Mouse (Mus musculus) embryonic facial prominence, embryonic 11.5 days (tissue): ENCODE measurements around the gene Angptl6. TPM values are rescaled to one million over a fixed set of nuclear protein-coding genes. Genes with fewer than 3 reads are reported as not detected.

Source experiments
- ATAC-seq: fragments of 200-750 bp; cut with Nextera tagmentation; replicated peaks from 2 replicates; pipeline ENCODE4 v1.8.0; 2017; ENCODE audit warnings: low read depth; ENCODE audit not compliant: insufficient number of reproducible peaks, low FRiP score, low TSS enrichment
- DNase-seq: peaks from one replicate; pipeline ENCODE4 v3.0.0-alpha.2; 2015; ENCODE audit warnings: low spot score
- H3K27ac ChIP-seq: fragments of 300-500 bp; sonication (generic); replicated peaks from 2 replicates; pipeline ENCODE4 v1.5.1; 2014; ENCODE audit warnings: mild to moderate bottlenecking, low read depth, low read length, control low read depth
- H3K27me3 ChIP-seq: fragments of 300-500 bp; sonication (generic); 2 replicates; pipeline ENCODE4 v1.6.1; 2014; ENCODE audit warnings: mild to moderate bottlenecking, low read length, moderate library complexity, mixed read lengths; ENCODE audit not compliant: control insufficient read depth, insufficient read depth
- H3K36me3 ChIP-seq: fragments of 300-500 bp; sonication (generic); replicated peaks from 2 replicates; pipeline ENCODE4 v1.6.1; 2014; ENCODE audit warnings: low read depth, mild to moderate bottlenecking, low read length, moderate library complexity, mixed read lengths; ENCODE audit not compliant: control insufficient read depth, insufficient read depth
- H3K4me1 ChIP-seq: fragments of 300-500 bp; sonication (generic); 2 replicates; pipeline ENCODE4 v1.6.1; 2014; ENCODE audit warnings: low read length, mixed read lengths; ENCODE audit not compliant: control insufficient read depth, insufficient read depth
- H3K4me2 ChIP-seq: fragments of 300-500 bp; sonication (generic); 2 replicates; pipeline ENCODE4 v1.6.1; 2014; ENCODE audit warnings: low read depth, mild to moderate bottlenecking, control low read depth, low read length, moderate library complexity
- H3K4me3 ChIP-seq: fragments of 300-500 bp; sonication (generic); 2 replicates; pipeline ENCODE4 v1.5.1; 2014; ENCODE audit warnings: low read depth, low read length, control low read depth
- H3K9ac ChIP-seq: fragments of 300-500 bp; sonication (generic); replicated peaks from 2 replicates; pipeline ENCODE4 v1.6.1; 2014; ENCODE audit warnings: mild to moderate bottlenecking, control low read depth, low read length
- H3K9me3 ChIP-seq: fragments of 300-500 bp; sonication (generic); replicated peaks from 2 replicates; pipeline ENCODE4 v1.6.1; 2016; ENCODE audit warnings: mild to moderate bottlenecking, low read length, inconsistent platforms, mixed read lengths; ENCODE audit not compliant: control insufficient read depth
- WGBS: fragments of 180-500 bp; shearing (Covaris S2); extraction: QIAGEN DNeasy Blood & Tissue Kit; methylation state at CpG from one replicate; pipeline ENCODE4 v1.1.7; 2014; 5-methylcytosine and 5-hydroxymethylcytosine counted together
- polyA plus RNA-seq: library from polyadenylated mRNA; unstranded; fragments of >200 nt; fragmentation: Nextera tagmentation; extraction: Ambion mirVana; gene quantifications from 2 replicates; pipeline ENCODE4 v1.2.1, GENCODE M21; 2014

Angptl6 gene
- 1.6 and 3.2 TPM in 2 replicates for polyA plus RNA-seq

DNA sequence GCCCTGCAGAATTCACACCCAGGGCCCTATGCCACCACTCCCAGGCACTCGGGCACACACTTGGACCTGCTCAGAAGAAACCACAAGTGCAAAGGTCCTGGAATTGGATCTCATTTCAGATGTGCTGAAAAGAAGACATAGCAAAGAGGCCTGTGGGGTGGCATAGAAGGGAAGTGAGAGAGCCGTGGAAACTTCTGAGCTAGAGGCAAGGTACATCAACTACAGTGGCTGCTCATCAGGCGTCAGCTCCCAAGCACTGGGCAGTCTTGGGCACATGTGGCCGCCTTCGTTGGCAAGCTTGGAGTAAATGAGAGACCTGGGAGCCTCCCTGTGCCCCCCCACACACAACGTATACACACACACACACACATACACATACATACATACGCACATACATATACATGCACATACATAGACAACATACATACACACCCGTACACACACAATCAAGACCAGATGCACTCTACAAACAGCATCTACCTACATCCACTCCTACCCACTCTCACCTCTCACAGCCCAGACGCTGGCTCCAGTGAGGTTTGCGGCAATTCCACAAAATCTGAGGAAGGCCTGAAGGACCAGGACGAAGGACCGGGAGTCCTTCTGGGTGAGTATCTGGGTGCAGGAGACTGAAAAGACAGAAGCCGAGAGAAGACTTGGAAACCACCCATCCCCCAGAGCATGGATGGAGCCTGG, at the start of gene Angptl6:
Gene Angptl6, minus strand, starts transcription at position 631 of the 696 bp plus-strand sequence.
- ATAC-seq (no peak), DNase-seq (no peak)
- Histone ChIP-seq H3K4me3 (peak within 1 kb of the TSS; percentile 38), H3K4me2 (peak within 1 kb of the TSS; percentile 66), H3K27me3 (no peaks in the 10 kb centered on the region), H3K9me3 (no peaks in the 10 kb centered on the region), H3K4me1 (no peaks in the 10 kb centered on the region), H3K36me3 (no peaks in the 10 kb centered on the region), H3K27ac (peak within 1 kb of the TSS; percentile 70), H3K9ac (peak within 1 kb of the TSS; percentile 72)
- 94% methylated on average over 13 of the region's 13 CpGs for WGBS

DNA sequence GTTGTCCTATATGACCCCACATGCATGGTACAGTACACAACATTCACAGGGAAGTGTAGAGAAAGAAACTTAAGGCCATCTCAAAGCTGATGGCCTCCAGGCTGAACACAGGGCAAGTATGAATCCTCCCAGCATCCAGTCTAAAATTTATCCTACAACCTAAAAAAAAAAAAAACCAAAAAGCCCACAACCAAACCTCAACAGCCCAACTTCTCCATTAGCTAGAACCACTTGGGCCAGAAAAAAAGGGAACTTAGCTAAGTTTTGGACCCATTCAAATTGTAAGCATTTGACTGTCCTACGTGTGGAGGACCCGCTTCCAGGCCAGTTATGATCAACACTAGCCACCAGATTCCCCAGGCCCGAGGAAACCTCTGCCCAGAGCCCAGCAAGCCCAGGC, 43.7 kb upstream of the Angptl6 start:
- DNase-seq = no peak
- Histone ChIP-seq H3K4me1 (no peaks in the 10 kb centered on the region), H3K9ac (no peak overlapping the region), H3K4me3 (no peak overlapping the region), H3K36me3 (peaks cover 38% of the 10 kb centered on the region), H3K27ac (no peak overlapping the region), H3K27me3 (no peaks in the 10 kb centered on the region), H3K4me2 (no peak overlapping the region), H3K9me3 (no peaks in the 10 kb centered on the region)
- WGBS = 95% methylated on average over 3 of the region's 3 CpGs
- ATAC-seq = no peak

DNA sequence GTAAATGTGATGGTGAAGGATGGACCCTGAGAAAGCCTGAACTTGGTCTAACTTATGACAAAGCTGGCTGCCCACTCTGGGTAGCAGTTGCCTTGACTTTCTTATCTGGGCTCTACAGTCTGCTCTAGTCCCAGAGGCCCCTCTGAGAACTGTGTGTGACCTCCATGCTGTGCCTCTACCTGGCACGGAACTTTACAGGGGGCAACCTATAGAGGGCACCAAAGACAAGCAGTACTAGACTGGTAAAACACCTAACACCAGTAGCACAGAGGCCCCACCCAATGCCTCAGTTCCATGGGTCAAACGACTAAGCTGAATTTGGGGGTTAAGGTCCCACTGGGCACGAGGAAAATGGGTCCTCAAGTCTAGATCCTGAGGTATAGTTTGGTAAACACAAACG, 36.6 kb upstream of the Angptl6 start:
- Histone ChIP-seq H3K4me2 (no peak overlapping the region), H3K9ac (no peak overlapping the region), H3K36me3 (peaks cover 43% of the 10 kb centered on the region), H3K27ac (no peak overlapping the region), H3K4me1 (no peaks in the 10 kb centered on the region), H3K27me3 (no peaks in the 10 kb centered on the region), H3K4me3 (no peak overlapping the region), H3K9me3 (no peaks in the 10 kb centered on the region)
- peak; percentile 37 for DNase-seq
- WGBS = 78% methylated on average over 4 of the region's 4 CpGs
- ATAC-seq = no peak

DNA sequence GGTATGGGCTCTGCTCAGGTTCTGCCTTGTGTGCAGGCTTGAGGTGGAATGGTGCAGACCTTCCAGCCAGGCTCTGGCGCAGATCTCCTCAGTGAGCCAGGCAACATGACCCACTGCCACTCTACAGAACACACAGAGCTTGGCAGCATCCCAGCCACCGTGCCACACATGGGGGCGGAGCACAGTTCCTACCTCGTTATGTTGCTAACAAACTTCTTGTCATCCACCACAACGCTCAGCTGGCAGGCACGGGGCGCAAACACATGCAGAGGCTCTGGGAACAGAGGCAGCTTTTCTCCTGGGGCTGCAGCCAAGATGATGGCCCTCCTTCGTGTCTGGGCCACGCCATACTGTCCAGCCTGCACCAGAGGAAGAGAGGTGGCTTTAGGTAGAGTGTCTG, 30.4 kb upstream of the Angptl6 start:
- Histone ChIP-seq H3K27ac (no peak overlapping the region), H3K9me3 (no peaks in the 10 kb centered on the region), H3K9ac (no peak overlapping the region), H3K4me2 (no peak overlapping the region), H3K36me3 (peaks cover 50% of the 10 kb centered on the region), H3K27me3 (no peaks in the 10 kb centered on the region), H3K4me3 (no peak overlapping the region), H3K4me1 (no peaks in the 10 kb centered on the region)
- ATAC-seq (no peak), DNase-seq (no peak)
- 92% methylated on average over 9 of the region's 9 CpGs for WGBS

DNA sequence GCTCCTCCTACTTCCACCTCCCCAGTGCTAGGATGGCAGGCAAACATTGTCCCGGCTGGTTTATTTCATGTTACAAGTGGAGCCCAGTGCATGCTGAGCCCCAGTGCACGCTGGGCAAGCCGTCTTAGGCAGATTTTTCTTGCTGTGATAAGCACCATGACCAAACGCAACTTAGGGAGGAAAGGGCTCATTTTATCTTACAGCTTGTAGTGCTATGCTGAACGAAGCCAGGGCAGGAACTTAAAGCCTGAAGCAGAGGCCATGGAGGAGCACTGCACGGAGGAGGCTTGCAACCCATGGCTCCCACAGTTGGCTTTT, 22.6 kb upstream of the Angptl6 start:
- no peak for DNase-seq
- H3K27me3 ChIP-seq = no peaks in the 10 kb centered on the region
- ATAC-seq = no peak; the same call in 1 of the 2 replicates
- no peaks in the 10 kb centered on the region for H3K9me3 ChIP-seq
- H3K9ac ChIP-seq = no peak overlapping the region
- H3K4me3 ChIP-seq = no peak overlapping the region
- H3K27ac ChIP-seq = no peak overlapping the region
- peaks cover 4% of the 10 kb centered on the region; the same call in 1 of the 2 replicates for H3K4me1 ChIP-seq
- 44% methylated on average over 6 of the region's 6 CpGs for WGBS
- peaks cover 6% of the 10 kb centered on the region for H3K36me3 ChIP-seq
- H3K4me2 ChIP-seq = no peak overlapping the region; the same call in 1 of the 2 replicates

DNA sequence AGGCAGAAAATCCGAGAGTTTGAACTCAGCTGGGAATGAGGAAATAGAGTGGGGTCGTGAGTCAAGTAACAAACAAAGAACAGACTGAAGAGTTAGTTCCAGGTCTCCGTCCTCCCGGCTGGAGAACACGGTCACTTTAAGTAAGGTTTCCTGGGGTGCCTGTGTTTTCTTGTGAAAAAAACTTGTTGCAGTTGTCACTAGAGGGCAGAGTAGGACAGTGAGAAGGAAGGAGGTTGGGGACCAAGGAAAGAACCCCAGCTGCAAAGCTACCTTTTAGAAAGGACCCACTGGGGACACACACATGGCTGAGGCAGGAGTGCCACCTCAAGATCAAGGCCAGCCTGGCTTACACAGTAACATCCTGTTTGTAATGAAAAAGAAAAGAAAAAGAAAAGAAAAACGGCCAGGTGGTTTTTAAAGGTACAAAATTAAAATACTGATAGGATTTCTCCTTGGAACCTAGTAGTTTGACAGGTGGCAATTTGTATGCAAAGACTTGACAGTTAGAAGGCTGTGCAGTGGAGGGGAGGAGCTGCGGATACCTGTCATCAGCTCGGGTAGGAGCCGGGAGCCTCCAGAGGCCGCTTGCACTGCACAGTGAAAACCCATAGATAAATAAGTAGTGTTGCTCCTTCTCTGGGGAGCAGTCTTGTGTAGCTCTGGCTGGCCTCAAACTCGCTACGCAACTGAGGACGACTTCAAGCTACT, 22.1 kb upstream of the Angptl6 start:
- H3K4me2 ChIP-seq = no peak overlapping the region; the same call in 1 of the 2 replicates
- DNase-seq = peak; percentile 61
- no peaks in the 10 kb centered on the region for H3K9me3 ChIP-seq
- H3K27me3 ChIP-seq = no peaks in the 10 kb centered on the region
- 17% methylated on average over 13 of the region's 13 CpGs for WGBS
- no peak overlapping the region for H3K27ac ChIP-seq
- no peak; the same call in 1 of the 2 replicates for ATAC-seq
- H3K36me3 ChIP-seq = peaks cover 6% of the 10 kb centered on the region
- peaks cover 5% of the 10 kb centered on the region; the same call in 1 of the 2 replicates for H3K4me1 ChIP-seq
- H3K9ac ChIP-seq = no peak overlapping the region
- no peak overlapping the region for H3K4me3 ChIP-seq

DNA sequence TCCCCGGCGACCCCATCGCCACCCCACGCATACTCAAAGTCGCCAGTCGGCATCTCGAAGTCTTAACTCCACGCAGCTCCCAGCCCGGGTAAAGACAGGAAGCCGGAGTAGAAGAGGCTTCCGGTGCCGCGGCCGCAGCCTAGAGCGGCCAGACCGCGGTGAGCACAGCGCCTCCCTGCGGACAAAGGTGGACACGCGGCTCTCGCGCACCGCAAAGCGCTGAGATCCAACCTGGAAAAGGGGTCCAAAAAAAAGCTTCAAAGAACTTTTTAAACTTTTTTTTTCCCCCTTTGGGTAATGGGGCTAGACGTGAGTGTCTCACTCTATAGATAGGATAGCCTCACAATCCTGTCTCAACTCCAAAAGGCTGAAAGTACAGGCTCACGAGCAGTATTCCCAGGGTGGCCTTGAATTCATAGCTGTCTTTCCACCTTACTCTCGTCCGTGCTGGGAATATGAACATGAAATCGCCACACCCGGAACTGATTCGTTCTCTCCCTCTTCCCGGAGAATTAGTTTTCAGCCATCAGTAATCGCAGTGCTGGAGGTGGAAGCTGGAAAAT, 19.1 kb upstream of the Angptl6 start, which contains the start of gene Eif3g:
Gene Eif3g, minus strand, starts transcription at position 113 of the 563 bp plus-strand sequence.
- peak; percentile 90 for DNase-seq
- Histone ChIP-seq H3K4me1 (peaks cover 5% of the 10 kb centered on the region; the same call in 1 of the 2 replicates), H3K9ac (peak within 1 kb of the TSS; percentile 96)

More for the DNA sequence above, 19.1 kb upstream of the Angptl6 start, which contains the start of gene Eif3g:
- H3K9me3 ChIP-seq = no peaks in the 10 kb centered on the region
- peaks cover 8% of the 10 kb centered on the region for H3K36me3 ChIP-seq
- H3K4me2 ChIP-seq = peak within 1 kb of the TSS; percentile 91
- ATAC-seq = peak; percentile 82
- H3K4me3 ChIP-seq = peak within 1 kb of the TSS; percentile 98
- WGBS = 5% methylated on average over 34 of the region's 34 CpGs
- no peaks in the 10 kb centered on the region for H3K27me3 ChIP-seq
- H3K27ac ChIP-seq = no peak within 1 kb of the TSS
